Mouse (Mus musculus): ENCODE data around the gene Ifitm3. TPM values are rescaled to one million over a fixed set of nuclear protein-coding genes. Genes with fewer than 3 reads are reported as not detected.
"Not testable (repeated sequence)": the region's sequence is repeated elsewhere in the genome, so short reads cannot be mapped to it uniquely, and the experiment has no call there.

The Ifitm3 gene
- polyA plus RNA-seq, 1 experiment from 2014 or later, result 21.7 TPM

DNA sequence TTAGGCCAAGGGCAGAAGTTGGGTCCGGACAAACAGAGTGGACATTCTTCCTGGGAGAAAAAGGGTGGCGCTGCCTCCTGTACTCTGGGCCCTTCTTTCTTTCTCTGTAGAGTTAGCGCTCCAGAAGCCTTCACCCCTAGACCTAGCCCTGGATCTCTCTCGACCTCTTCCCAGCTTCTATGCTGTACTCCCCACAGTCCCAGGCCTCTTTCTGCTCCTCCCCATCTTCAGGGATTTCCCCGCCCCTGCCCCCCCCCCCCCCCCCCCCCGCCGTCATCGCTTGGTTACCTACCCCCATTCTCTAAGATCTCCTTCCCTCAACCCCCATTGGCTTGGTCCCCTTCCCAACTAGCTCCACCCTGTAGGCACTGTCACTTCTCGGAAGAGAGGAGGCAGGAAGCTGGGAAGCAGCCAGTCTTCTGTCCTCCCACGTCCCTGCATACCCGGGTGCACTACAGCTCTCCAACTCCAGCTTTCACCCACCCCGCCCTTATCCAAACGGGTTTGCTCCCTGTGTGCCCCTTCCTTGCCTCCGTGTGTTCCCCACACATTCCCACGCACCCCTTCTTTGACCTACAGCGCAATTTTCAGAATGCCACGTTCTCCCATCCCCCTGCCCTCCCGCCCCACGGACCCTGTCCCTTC lies 37.1 kb upstream of the Ifitm3 start:
- H3K27ac ChIP-seq (replicated peaks), result peak overlapping the region; percentile 78
- H3K4me2 ChIP-seq (replicated peaks), result peak overlapping the region; percentile 74
- H3K9me3 ChIP-seq, result no peaks in the 10 kb centered on the region
- ATAC-seq (replicated peaks), result peak; percentile 91
- H3K4me1 ChIP-seq, result peaks cover 14% of the 10 kb centered on the region
- peak overlapping the region; percentile 41 for H3K4me3 ChIP-seq
- WGBS, result 6% methylated on average over 15 of the region's 19 CpGs
- no peaks in the 10 kb centered on the region for H3K27me3 ChIP-seq
- H3K36me3 ChIP-seq, result no peaks in the 10 kb centered on the region
- H3K9ac ChIP-seq (replicated peaks), result peak overlapping the region; percentile 51

DNA sequence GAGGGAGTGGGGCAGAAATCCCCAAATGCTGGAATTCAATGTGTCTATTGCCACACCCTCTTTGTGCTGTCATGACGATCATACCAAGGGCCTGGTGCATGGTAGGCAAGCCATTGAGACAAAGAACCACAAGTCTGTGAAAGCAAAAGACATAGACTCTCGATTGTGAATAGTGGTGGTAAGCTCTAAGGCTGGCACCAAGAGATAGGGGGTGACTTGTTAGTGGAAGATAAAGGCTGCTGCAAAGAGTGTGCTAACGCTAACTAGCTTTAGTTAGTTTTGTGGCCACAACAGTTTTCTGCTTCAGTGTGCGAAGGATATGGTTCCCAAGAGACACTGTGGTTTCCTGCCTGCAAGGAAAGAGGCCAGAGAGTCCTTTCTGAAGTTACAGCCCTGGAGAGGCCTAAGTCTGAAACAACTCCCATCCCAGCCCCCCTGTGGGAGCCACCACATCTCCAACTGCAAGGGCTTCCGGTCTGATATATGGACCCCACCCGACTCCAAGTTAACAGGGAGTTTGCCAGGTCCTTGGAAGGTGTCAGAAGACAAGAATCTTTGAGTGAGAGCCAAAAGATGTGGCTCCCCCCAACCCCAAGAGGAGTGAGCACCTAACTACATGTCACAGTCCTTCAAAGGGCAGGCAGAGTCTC lies 36.5 kb upstream of the Ifitm3 start:
- ATAC-seq (replicated peaks), result no peak
- Histone ChIP-seq H3K27me3 (no peaks in the 10 kb centered on the region), H3K36me3 (no peaks in the 10 kb centered on the region), H3K27ac (replicated peaks) (0 out of 2 replicates have a peak overlapping the region, but pooled peaks have one; percentile 21), H3K4me3 (no peak overlapping the region), H3K9me3 (no peaks in the 10 kb centered on the region), H3K9ac (replicated peaks) (no peak overlapping the region), H3K4me2 (replicated peaks) (peak overlapping the region; percentile 74), H3K4me1 (peaks cover 14% of the 10 kb centered on the region)
- WGBS, result 77% methylated on average over 6 of the region's 6 CpGs

GRCm38 (mm10) chr7:141042539-141042938 lies 32.0 kb upstream of the Ifitm3 start:
- peaks cover 10% of the 10 kb centered on the region for H3K4me1 ChIP-seq
- 65% methylated on average over 4 of the region's 4 CpGs for WGBS
- H3K4me3 ChIP-seq, result no peak overlapping the region
- H3K9me3 ChIP-seq, result no peaks in the 10 kb centered on the region
- no peaks in the 10 kb centered on the region for H3K36me3 ChIP-seq
- H3K4me2 ChIP-seq (replicated peaks), result no peak overlapping the region
- ATAC-seq (replicated peaks), result no peak
- H3K27ac ChIP-seq (replicated peaks), result no peak overlapping the region
- no peak overlapping the region for H3K9ac ChIP-seq (replicated peaks)
- no peaks in the 10 kb centered on the region for H3K27me3 ChIP-seq

GRCm38 (mm10) chr7:141041661-141042060 lies 31.1 kb upstream of the Ifitm3 start:
- WGBS, result 17% methylated on average over 5 of the region's 5 CpGs
- H3K4me1 ChIP-seq, result 0 out of 2 replicates have a peak, but pooled peaks cover 5% of the 10 kb centered on the region
- H3K9me3 ChIP-seq, result no peaks in the 10 kb centered on the region
- no peaks in the 10 kb centered on the region for H3K27me3 ChIP-seq
- no peaks in the 10 kb centered on the region for H3K36me3 ChIP-seq
- no peak overlapping the region for H3K4me3 ChIP-seq
- no peak overlapping the region for H3K27ac ChIP-seq (replicated peaks)
- no peak overlapping the region for H3K9ac ChIP-seq (replicated peaks)
- no peak overlapping the region for H3K4me2 ChIP-seq (replicated peaks)
- ATAC-seq (replicated peaks), result no peak

GRCm38 (mm10) chr7:141040867-141041606 lies 30.5 kb upstream of the Ifitm3 start:
- no peak overlapping the region for H3K9ac ChIP-seq (replicated peaks)
- WGBS, result 47% methylated on average over 7 of the region's 9 CpGs
- no peak overlapping the region for H3K27ac ChIP-seq (replicated peaks)
- H3K27me3 ChIP-seq, result no peaks in the 10 kb centered on the region
- no peak overlapping the region for H3K4me2 ChIP-seq (replicated peaks)
- H3K36me3 ChIP-seq, result no peaks in the 10 kb centered on the region
- H3K4me3 ChIP-seq, result no peak overlapping the region
- no peaks in the 10 kb centered on the region for H3K9me3 ChIP-seq
- ATAC-seq (replicated peaks), result no peak
- 0 out of 2 replicates have a peak, but pooled peaks cover 5% of the 10 kb centered on the region for H3K4me1 ChIP-seq

DNA sequence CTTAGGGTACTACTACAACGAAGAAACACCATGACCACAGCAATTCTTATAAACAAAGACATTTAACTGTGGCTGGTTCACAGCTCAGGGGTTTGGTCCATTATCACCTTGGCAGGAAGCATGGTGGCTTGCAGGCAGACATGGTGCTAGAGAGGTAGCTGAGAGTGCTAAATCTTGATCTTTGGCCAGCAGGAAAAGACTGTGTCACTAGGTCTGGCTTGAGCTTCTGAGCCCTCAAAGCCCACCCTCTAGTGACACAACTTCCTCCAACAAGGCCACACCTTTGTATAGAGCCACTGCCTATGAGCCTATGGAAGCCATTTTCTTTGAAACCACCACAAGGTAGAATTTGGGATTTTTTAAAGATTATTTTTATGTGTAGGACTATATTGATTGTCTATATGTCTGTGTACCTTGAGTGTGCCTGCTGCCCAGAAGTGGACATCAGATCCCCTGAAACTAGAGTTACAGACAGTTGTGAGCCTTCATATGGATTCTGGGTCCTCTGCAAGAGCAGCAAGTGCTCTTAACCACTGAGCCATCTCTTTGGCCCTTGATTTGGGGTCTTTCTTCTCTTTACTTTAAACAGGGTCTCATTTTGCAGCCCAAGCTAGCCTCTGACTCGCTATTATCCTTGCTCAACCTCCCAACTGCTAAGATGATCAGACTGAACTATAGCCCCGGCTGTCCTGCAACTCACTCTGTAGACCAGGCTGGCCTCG lies 29.0 kb upstream of the Ifitm3 start:
- H3K27me3 ChIP-seq, result no peaks in the 10 kb centered on the region
- H3K9me3 ChIP-seq, result no peaks in the 10 kb centered on the region
- H3K27ac ChIP-seq (replicated peaks), result no peak overlapping the region
- ATAC-seq (replicated peaks), result no peak
- no peak overlapping the region for H3K4me2 ChIP-seq (replicated peaks)
- H3K9ac ChIP-seq (replicated peaks), result no peak overlapping the region
- 0 out of 2 replicates have a peak, but pooled peaks cover 5% of the 10 kb centered on the region for H3K4me1 ChIP-seq
- no peak overlapping the region for H3K4me3 ChIP-seq
- 95% methylated on average over 4 of the region's 4 CpGs for WGBS
- no peaks in the 10 kb centered on the region for H3K36me3 ChIP-seq

DNA sequence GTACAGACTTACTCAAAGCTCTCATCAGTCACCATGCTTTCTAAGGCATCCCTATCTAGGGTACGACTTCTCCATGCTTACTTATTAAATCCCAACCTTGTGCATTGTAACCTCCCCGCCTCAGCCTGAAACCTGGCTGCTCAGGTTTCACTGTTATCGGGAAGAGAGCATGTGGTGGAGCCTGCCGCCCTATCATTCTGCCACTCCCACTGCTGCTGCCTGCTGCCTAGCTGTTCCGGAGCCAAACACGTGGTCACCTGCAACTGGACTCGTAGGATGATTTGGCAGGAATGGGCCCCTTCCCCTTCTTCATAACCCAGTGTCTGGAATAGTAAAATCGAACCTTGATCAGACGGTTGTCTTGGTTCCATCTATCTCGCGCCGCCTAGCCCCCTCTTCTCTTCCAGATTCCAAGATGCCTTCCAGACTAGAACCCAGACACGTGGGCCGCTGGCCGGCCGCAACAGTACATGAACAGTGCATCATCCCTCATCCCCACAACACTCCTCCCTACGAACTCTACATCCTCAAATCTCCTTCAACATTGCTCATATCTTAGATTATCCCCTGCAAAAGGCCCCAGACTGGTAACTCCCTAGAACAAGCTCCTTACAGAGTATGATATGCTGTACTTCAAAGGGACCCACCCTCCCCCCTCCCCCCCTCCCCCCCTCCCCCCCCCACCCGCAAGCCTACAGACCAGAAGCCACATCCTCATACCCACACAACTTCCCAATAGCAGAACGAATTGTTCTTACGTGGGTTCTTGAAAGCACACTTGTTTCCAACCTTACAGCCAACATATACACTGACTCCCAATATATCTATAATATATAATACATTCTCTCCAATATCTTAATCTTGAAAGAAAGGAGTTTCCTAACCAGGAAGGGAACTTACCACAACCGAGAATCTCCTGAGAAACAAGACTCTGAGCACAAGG lies 27.8 kb upstream of the Ifitm3 start:
- Histone ChIP-seq H3K27me3 (no peaks in the 10 kb centered on the region), H3K4me2 (replicated peaks) (no peak overlapping the region), H3K4me3 (no peak overlapping the region), H3K27ac (replicated peaks) (no peak overlapping the region), H3K4me1 (0 out of 2 replicates have a peak, but pooled peaks cover 5% of the 10 kb centered on the region), H3K36me3 (no peaks in the 10 kb centered on the region), H3K9ac (replicated peaks) (no peak overlapping the region), H3K9me3 (no peaks in the 10 kb centered on the region)
- no peak for ATAC-seq (replicated peaks)
- WGBS, result 85% methylated on average over 20 of the region's 21 CpGs

DNA sequence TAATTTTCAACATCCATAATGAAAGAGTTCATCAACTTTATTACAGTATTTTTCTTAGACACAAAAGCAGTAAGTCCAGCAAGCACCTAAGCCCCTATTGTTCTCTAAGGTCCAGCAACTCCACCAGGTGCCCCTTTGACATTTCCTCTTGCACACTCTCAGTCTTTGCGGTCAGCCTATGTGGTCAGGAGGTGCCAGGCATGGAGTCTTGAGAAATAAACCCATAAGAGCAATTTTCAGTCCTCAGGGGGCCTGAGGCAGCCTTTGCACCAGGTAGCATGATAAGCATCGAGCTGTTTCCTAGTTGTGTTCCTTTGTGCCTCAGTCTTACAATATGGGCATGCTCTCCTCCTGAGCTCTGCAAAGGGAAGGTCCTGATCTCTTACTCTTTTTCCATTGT lies 26.1 kb upstream of the Ifitm3 start:
- H3K9ac ChIP-seq (replicated peaks); H3K36me3 ChIP-seq; H3K27ac ChIP-seq (replicated peaks); H3K9me3 ChIP-seq; ATAC-seq (replicated peaks); H3K4me3 ChIP-seq; H3K4me2 ChIP-seq (replicated peaks); H3K4me1 ChIP-seq; H3K27me3 ChIP-seq: not testable (repeated sequence)
- WGBS, result 83% methylated on average over 1 of the region's 2 CpGs

- no peak for ATAC-seq (replicated peaks)
- H3K27me3 ChIP-seq, result no peaks in the 10 kb centered on the region
- H3K4me3 ChIP-seq, result no peak overlapping the region
- no peak overlapping the region for H3K27ac ChIP-seq (replicated peaks)
- H3K4me1 ChIP-seq, result no peaks in the 10 kb centered on the region
- H3K9ac ChIP-seq (replicated peaks), result no peak overlapping the region
- no peaks in the 10 kb centered on the region for H3K9me3 ChIP-seq
- H3K4me2 ChIP-seq (replicated peaks), result no peak overlapping the region
- no peaks in the 10 kb centered on the region for H3K36me3 ChIP-seq
- WGBS, result 78% methylated on average over 9 of the region's 9 CpGs
Observed at GRCm38 (mm10) chr7:141032458-141033167, 22.0 kb upstream of the Ifitm3 start.

DNA sequence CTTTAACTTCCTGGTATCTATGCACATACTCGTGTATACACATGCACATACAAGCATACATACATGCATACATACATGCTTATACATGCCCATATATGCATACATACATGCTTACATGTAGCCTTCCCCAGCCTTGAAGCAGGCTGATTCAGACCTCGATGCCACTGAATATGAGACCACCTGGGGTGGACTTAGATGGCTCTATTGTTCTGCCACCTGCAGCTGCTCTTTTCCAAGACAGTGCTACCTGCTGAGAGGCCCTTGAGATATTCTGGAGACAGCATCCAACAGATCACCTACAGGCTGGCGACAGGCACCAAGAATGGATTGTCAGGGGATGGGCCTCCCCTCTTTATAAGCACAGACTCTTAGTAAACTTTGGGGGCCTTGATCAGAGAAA lies 19.8 kb upstream of the Ifitm3 start:
- ATAC-seq (replicated peaks), result no peak
- H3K4me1 ChIP-seq, result peaks cover 13% of the 10 kb centered on the region
- no peak overlapping the region for H3K4me2 ChIP-seq (replicated peaks)
- no peak overlapping the region for H3K4me3 ChIP-seq
- no peaks in the 10 kb centered on the region for H3K27me3 ChIP-seq
- no peaks in the 10 kb centered on the region for H3K36me3 ChIP-seq
- H3K9ac ChIP-seq (replicated peaks), result no peak overlapping the region
- H3K9me3 ChIP-seq, result no peaks in the 10 kb centered on the region
- 39% methylated on average over 3 of the region's 3 CpGs for WGBS
- H3K27ac ChIP-seq (replicated peaks), result no peak overlapping the region

- Histone ChIP-seq H3K9me3 (no peaks in the 10 kb centered on the region), H3K27me3 (no peaks in the 10 kb centered on the region), H3K36me3 (no peaks in the 10 kb centered on the region), H3K4me2 (replicated peaks) (no peak within 1 kb of the TSS), H3K4me3 (no peak within 1 kb of the TSS), H3K4me1 (peaks cover 13% of the 10 kb centered on the region), H3K9ac (replicated peaks) (no peak within 1 kb of the TSS), H3K27ac (replicated peaks) (no peak within 1 kb of the TSS)
- 99% methylated on average over 2 of the region's 2 CpGs for WGBS
- no peak for ATAC-seq (replicated peaks)
Observed at GRCm38 (mm10) chr7:141028831-141029230, 18.3 kb upstream of the Ifitm3 start, which contains the start of gene Gm17387. Gm17387 (plus strand) TSS chr7:141029131.

Measured in forebrain, embryonic 15.5 days (tissue).